Mouse (Mus musculus) skeletal muscle tissue, postnatal 0 days (tissue): ENCODE results near the gene Syt2. TPM values are rescaled to one million over a fixed set of nuclear protein-coding genes. Genes with fewer than 3 reads are reported as not detected.

Source experiments
- microRNA-seq, 2 experiments: library from miRNA; unstranded; fragments of <30 nt; microRNA quantifications; one replicate each; pipeline ENCODE4; 2016
- polyA plus RNA-seq: library from polyadenylated mRNA; unstranded; fragments of >200 nt; fragmentation: Nextera tagmentation; extraction: Ambion mirVana; gene quantifications from 2 replicates; pipeline ENCODE4 v1.2.1, GENCODE M21; 2015

Gene Syt2
- polyA plus RNA-seq = 0.14 and 0.17 TPM in 2 replicates

DNA sequence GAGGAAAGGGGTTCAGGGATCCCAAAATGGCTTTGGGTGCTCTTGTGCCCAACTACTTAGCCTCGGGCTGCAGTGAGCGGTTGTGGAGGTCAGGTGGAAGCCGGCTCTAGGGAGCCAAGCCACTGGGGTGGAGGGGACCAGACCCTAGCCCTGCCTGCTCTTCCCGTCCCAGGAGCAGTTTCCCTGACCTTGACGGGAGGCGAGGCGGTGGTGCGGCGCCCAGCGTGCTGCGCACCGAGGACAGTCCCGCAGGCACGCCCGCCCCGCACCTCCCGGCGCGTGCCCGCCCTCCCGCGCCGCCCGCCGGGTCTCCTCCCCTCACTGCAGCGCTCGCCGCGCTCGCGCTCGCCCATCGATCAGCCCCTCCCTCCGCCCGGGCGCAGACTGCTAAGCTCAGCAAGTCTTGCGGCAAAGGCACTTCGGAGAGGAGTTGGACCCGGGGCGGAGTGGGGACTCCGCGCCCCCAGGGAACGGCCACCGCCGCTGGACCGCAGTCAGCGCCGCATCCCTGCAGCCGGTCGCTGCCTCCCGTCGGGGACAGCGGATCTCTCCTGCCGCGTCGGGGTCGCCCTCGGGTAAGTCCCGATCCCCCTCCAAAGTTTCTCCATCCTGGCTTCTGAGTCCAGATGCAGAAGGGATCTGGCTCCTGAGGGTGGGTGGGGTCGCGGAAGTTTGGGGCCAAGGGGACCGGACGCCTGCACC, at the start of gene Syt2:
Gene Syt2, plus strand, starts transcription at position 417 of the 702 bp plus-strand sequence.

Small RNA genes lying within 50 kb of the gene (microRNA-seq; reads per million reads assigned to microRNA genes)
- 0 reads per million in 2 experiments for gene Gm22232

Other genes with a start within 250 kb of the Syt2 start
- 77.3 and 86.6 TPM in 2 replicates for gene Cyb5r1, start 241.1 kb upstream of the Syt2 start, polyA plus RNA-seq
- 106 and 110 TPM in 2 replicates for gene Adipor1, start 231.3 kb upstream of the Syt2 start, polyA plus RNA-seq
- gene Klhl12, start 191.1 kb upstream of the Syt2 start, polyA plus RNA-seq = 9.6 and 11.0 TPM in 2 replicates
- gene Rabif, start 152.0 kb upstream of the Syt2 start, polyA plus RNA-seq = 17.0 and 18.3 TPM in 2 replicates
- not detected in 2 replicates for gene Mgat4e, start 97.0 kb upstream of the Syt2 start, polyA plus RNA-seq
- gene Kdm5b, start 86.5 kb upstream of the Syt2 start, polyA plus RNA-seq = 15.8 and 17.1 TPM in 2 replicates